Mouse (Mus musculus) spleen, adult 2 months (tissue): Measurements from ENCODE around the gene Gm35315.

ENCODE experiments used
- CTCF ChIP-seq: fragments of 200-500 bp; IDR thresholded peaks from 2 replicates; pipeline ENCODE4 v1.5.1; 2011; ENCODE audit warnings: mild to moderate bottlenecking, inconsistent platforms; ENCODE audit not compliant: insufficient read depth, insufficient read length, insufficient replicate concordance; ENCODE audit errors: extremely low read depth
- POLR2A ChIP-seq: fragments of 200-500 bp; IDR thresholded peaks from 2 replicates; pipeline ENCODE4 v1.6.1; 2011; ENCODE audit warnings: low read depth, low read length, inconsistent platforms

DNA sequence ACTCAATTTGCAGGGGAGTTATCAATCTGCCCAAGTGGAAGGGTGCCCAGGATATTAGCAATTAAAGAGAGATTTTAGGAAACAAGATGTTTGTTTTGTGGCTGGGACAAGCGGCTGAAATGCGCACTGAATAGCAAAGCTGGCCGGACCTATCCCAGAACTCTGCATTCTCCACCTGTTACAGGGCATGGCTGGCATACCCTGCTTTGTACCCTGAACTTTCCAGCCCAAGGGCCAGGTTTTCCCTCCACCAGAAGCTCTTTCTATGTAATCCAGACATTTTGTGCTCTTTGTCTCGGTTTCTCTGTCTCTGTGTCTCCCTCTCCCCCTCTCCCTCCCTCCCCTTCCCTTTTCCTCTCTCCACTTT lies 610 bp upstream of the Gm35315 start:
- TF ChIP-seq CTCF: no peak
- no peak for TF ChIP-seq POLR2A
